Mouse (Mus musculus) ZHBTc4 (cell line): Measurements from ENCODE around the gene 4930404H24Rik.
A peak's percentile ranks its signal among the peaks of the same experiment; 100 is the strongest.

Experiments
- DNase-seq: peaks from one replicate; pipeline ENCODE4 v3.0.0-alpha.2; 2011; ENCODE audit warnings: low read depth, low spot score

The 4930404H24Rik gene

GRCm38 (mm10) chr2:153509211-153510029 lies 16.8 kb downstream of the 4930404H24Rik start:
- DNase-seq = peak; percentile 54

- DNase-seq = no peak
These were observed 17.5 kb downstream of the 4930404H24Rik start for GRCm38 (mm10) chr2:153510136-153510535.

GRCm38 (mm10) chr2:153511562-153511961 lies 19.0 kb downstream of the 4930404H24Rik start:
- DNase-seq = no peak

GRCm38 (mm10) chr2:153512416-153513323 lies 20.1 kb downstream of the 4930404H24Rik start:
- no peak for DNase-seq

- DNase-seq = no peak
These were observed 21.4 kb downstream of the 4930404H24Rik start for GRCm38 (mm10) chr2:153513983-153514382.

GRCm38 (mm10) chr2:153514497-153515380 lies 22.1 kb downstream of the 4930404H24Rik start:
- DNase-seq = peak; percentile 54

- no peak for DNase-seq
These were observed 23.0 kb downstream of the 4930404H24Rik start for GRCm38 (mm10) chr2:153515582-153515981.

GRCm38 (mm10) chr2:153516961-153517360 lies 24.4 kb downstream of the 4930404H24Rik start:
- no peak for DNase-seq

- peak; percentile 64 for DNase-seq
These were observed 27.5 kb downstream of the 4930404H24Rik start for GRCm38 (mm10) chr2:153520057-153520456.

- peak; percentile 36 for DNase-seq
These were observed 29.7 kb downstream of the 4930404H24Rik start for GRCm38 (mm10) chr2:153522270-153522669.

- peak; percentile 67 for DNase-seq
These were observed 30.6 kb downstream of the 4930404H24Rik start for GRCm38 (mm10) chr2:153523143-153523542.

- peak; percentile 26 for DNase-seq
These were observed 31.1 kb downstream of the 4930404H24Rik start for GRCm38 (mm10) chr2:153523656-153524055.

GRCm38 (mm10) chr2:153524727-153525126 lies 32.1 kb downstream of the 4930404H24Rik start:
- DNase-seq = no peak

- peak; percentile 79 for DNase-seq
These were observed 33.3 kb downstream of the 4930404H24Rik start for GRCm38 (mm10) chr2:153525906-153526311.

GRCm38 (mm10) chr2:153526850-153527530 lies 34.4 kb downstream of the 4930404H24Rik start:
- DNase-seq = peak; percentile 13

- DNase-seq = peak; percentile 58
These were observed 35.3 kb downstream of the 4930404H24Rik start for GRCm38 (mm10) chr2:153527580-153528531.

GRCm38 (mm10) chr2:153528571-153529364 lies 36.2 kb downstream of the 4930404H24Rik start:
- peak; percentile 53 for DNase-seq

- DNase-seq = peak; percentile 70
These were observed 36.8 kb downstream of the 4930404H24Rik start for GRCm38 (mm10) chr2:153529365-153529781.
